Mouse (Mus musculus) urinary bladder, adult 18-20 months (tissue): ENCODE measurements around the gene Cmya5.

Experiments used
- DNase-seq, 2 experiments: peaks; one replicate each; pipeline ENCODE4 v3.0.0; 2022; ENCODE audit warnings: low spot score in 2 of 2, mixed read lengths in 2 of 2

Cmya5 gene

GRCm38 (mm10) chr13:93062860-93063636 lies 81.5 kb downstream of the Cmya5 start:
- peak in 1 of 2 experiments; percentile 12 for DNase-seq

- DNase-seq: no peak
These were observed 83.2 kb downstream of the Cmya5 start for GRCm38 (mm10) chr13:93061311-93061710.

GRCm38 (mm10) chr13:93060437-93060836 lies 84.1 kb downstream of the Cmya5 start:
- no peak for DNase-seq

- DNase-seq: no peak
These were observed 85.9 kb downstream of the Cmya5 start for GRCm38 (mm10) chr13:93058551-93059011.

- no peak for DNase-seq
These were observed 86.8 kb downstream of the Cmya5 start for GRCm38 (mm10) chr13:93057492-93058260.

GRCm38 (mm10) chr13:93056091-93056490 lies 88.4 kb downstream of the Cmya5 start:
- DNase-seq: no peak

GRCm38 (mm10) chr13:93051483-93051882 lies 93.0 kb downstream of the Cmya5 start:
- no peak for DNase-seq

- no peak for DNase-seq
These were observed 103.5 kb downstream of the Cmya5 start for GRCm38 (mm10) chr13:93041021-93041420.

- DNase-seq: no peak
These were observed 108.3 kb downstream of the Cmya5 start for GRCm38 (mm10) chr13:93036218-93036617.

GRCm38 (mm10) chr13:93029337-93029736 lies 115.2 kb downstream of the Cmya5 start:
- no peak for DNase-seq

GRCm38 (mm10) chr13:93024837-93025236 lies 119.7 kb downstream of the Cmya5 start:
- DNase-seq: no peak

GRCm38 (mm10) chr13:93022158-93022557 lies 122.4 kb downstream of the Cmya5 start:
- no peak for DNase-seq

- DNase-seq: no peak
These were observed 131.6 kb downstream of the Cmya5 start for GRCm38 (mm10) chr13:93012952-93013351.

- DNase-seq: no peak
These were observed 133.2 kb downstream of the Cmya5 start for GRCm38 (mm10) chr13:93011315-93011714.

GRCm38 (mm10) chr13:93010524-93010923 lies 134.0 kb downstream of the Cmya5 start:
- no peak for DNase-seq

GRCm38 (mm10) chr13:93007078-93007477 lies 137.4 kb downstream of the Cmya5 start:
- no peak for DNase-seq

- DNase-seq: no peak
These were observed 138.2 kb downstream of the Cmya5 start for GRCm38 (mm10) chr13:93006347-93006746.

- no peak for DNase-seq
These were observed 140.5 kb downstream of the Cmya5 start for GRCm38 (mm10) chr13:93004003-93004402.

GRCm38 (mm10) chr13:93002456-93002855 lies 142.1 kb downstream of the Cmya5 start:
- no peak for DNase-seq

- DNase-seq: no peak
These were observed 143.7 kb downstream of the Cmya5 start for GRCm38 (mm10) chr13:93000640-93001351.

- DNase-seq: no peak
These were observed 144.7 kb downstream of the Cmya5 start for GRCm38 (mm10) chr13:92999860-93000259.

- DNase-seq: no peak
These were observed 149.8 kb downstream of the Cmya5 start for GRCm38 (mm10) chr13:92994743-92995142.
